Mouse (Mus musculus): Measurements from ENCODE around the gene Ldah.
"Not testable (repeated sequence)": the region's sequence is repeated elsewhere in the genome, so short reads cannot be mapped to it uniquely, and the experiment has no call there.

Ldah gene

DNA sequence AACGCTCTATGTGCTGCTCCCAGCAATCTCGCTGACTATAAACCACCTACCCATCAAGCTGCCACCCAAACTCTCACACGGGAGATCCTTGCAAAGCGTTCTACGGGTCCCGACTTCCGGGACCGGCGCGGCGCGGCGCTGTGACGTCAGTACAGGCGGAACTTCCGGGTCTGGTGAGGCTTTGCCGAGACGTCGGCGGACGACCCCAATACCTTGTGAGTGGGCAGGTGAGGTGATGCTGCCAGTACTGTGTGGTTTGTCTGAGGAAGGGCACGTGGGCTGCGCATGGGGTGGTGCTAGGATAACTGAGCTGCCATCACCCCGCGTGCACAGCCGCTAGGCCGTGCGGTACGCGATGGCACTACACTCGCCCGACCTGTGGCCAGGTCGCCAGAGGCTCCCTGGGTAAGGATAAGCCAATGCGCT, at the start of gene Ldah:
TSS of gene Ldah (plus strand) at position 130 of the 426 bp plus-strand sequence.
- peak; percentile 89 for DNase-seq

DNA sequence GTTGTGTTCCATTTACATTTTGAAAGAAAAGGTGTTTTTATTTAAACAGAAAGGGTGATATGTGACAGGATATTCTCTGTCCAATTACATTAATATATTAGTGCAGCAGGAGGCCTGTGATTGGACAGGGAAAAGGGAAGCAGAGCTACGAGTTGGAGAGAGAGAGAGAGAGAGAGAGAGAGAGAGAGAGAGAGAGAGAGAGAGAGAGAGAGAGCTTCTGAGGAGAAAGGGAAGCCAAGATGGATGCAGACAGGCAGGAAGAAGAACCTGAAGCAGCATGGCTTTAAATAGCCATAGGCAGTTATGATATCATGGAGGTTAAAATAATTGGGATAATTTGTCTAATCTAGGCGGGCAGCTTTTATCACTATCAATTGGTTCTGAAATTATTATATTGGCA, 40.2 kb upstream of the Ldah start:
- DNase-seq = no peak

DNA sequence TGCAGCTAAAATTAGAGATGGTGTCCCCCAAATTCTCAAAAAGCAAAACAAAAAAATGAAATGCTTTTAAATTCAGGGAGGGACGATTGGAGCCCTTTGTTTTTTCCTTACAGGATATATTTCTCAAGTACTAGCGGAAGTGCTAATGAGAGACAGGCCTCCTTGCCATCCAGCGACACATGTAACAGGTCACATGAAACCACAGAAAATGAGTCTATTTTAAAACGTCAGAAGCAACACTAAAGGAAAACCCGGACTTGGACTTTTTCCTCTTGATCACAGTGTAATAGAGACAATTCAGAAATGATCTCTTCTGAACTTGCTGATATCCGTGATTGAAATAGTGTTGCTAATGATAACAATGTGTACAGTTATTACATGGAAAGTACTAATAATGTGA, 27.0 kb upstream of the Ldah start:
- DNase-seq = no peak

DNA sequence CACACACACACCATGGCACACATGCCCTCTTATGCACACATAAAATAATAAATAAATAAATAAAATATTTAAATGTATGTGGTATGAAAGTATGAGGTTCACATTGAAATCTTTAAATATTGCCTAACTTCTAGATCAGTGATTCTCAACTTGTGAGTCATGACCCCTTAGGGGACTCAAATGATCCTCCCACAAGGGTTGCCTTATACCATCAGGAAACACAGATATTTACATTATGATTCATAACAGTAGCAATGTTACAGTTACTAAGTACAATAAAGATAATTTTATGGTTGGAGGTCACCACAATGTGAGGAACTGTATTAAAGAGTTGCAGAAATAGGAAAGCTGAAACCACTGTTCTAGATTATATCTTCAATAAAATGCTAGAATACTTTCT, 26.2 kb upstream of the Ldah start:
- no peak for DNase-seq

DNA sequence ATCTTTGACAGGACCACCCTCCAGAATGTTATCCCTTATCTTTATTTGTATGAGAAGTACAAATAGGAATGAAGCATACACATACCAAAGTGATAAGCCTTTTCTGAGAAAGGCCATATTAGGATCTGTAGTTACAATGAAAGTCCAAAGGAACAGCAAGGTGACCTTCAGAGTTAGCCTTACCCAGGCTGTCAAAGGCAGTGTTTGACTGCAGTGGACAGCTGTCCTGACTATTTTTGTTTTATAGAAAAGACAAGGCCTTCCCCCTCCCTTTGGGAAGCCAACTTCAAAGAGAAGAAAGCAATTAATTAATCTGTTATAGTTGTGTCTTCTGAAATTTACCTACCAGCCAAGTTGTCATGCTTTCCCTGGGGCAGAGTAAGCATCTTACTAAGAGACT, 23.4 kb upstream of the Ldah start:
- no peak for DNase-seq

DNA sequence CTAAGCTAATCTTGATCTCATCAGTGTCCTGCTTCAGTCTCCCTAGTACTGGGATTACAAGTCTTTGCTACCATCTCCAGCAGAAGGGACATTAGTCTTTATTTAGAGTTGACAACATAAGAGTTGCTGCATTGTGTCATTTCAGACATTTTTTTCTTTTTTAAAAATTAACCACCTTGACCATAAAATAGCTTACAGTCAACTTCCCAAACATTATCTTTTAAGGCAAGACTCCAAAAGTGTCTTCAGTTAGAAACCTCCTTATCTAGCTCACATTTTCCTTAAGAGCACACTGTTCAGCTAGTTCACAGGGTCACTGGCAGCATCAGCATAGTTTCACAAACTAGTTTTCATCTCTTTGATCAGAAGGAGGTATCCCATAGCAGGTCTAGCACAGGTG, 19.7 kb upstream of the Ldah start:
- DNase-seq = no peak

DNA sequence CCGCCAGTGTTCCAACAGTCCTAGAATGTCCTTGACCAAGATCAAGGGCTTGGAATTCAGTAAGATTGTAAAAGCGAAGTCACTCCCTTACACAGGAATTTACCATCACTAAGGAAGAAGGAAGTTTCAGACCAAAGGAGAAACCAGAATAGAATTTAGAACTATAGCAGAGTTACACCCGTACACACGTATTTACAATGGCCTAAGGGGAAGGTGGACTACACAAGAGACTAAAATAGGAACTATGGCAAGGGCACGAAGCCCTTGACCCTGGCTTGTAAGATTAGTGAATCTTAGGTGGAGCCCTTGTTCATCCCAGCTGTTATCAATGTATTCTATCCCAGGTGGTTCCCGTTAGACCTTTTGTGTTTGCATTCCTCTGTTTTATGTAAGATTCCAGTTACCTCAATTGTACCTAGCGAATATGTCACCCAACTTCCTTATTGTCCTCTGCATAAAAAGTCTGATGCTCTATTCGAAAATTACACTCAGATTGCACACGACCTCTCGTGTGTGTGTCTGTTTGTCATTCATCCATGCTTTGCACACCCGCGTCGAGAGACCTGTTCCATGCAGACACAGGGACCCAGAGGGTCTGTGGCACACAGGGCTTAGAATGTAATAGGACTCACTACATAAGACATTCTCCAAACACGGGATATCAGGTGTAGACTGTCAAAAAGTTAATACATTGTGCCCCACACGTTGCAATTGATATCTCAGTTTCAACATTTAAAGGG, 18.9 kb upstream of the Ldah start:
- not testable (repeated sequence) for DNase-seq

DNA sequence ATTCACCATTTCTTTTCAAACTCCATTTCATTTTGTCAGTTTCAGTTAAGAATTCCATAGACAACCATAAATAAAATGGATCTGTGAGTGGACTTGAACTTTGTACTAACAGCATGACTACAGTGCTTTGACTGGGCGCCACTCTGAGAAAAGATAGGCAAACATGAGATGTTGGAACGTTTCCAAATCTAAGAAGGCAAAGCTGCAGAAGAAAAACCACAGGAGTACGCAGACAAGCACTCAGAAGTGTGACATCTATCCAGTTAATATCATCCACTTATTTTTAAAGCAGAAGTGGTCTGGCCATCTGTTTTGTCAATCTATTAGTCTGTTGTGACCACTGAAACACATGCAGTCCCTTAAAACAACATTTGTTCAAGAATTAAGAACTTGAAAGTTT, 18.2 kb upstream of the Ldah start:
- no peak for DNase-seq

DNA sequence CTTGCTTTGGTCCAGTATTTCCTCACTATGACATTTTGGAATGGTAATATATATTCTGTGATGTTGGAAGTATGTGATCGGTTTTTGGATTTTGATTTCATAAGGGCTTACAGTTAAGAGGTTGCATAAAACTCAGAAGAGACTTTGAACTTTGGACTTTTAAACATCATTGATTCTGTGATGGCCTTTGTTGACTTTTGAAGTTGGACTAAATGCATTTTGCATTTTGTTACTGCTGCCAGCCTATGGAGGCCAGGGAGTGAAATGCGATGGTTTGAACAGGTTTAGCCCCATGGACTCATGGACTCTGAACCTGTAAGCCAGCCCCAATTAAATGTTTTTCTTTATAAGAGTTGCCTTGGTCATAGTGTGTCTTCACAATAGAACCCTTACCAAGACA, 2.2 kb upstream of the Ldah start:
- DNase-seq = no peak

DNA sequence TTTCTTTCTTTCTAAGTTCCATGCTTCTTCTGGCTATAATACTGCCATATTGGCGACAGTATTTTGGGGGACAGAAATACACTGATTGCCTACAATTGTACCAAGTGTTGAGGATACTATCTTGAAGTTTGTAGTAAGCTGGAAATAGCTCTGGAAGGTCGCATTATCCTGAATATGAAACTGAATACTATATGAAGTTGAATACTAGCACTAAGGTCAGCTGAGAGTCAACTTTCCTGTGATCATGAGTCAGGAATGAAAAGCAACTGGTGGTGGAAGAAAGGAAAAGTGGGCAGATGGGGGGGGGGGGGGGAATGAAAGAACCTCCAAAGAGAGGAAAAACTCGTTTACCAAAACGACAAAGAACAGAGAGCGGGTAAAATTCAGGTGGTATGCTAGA, 329 bp upstream of the Ldah start:
- DNase-seq = peak; percentile 12

DNA sequence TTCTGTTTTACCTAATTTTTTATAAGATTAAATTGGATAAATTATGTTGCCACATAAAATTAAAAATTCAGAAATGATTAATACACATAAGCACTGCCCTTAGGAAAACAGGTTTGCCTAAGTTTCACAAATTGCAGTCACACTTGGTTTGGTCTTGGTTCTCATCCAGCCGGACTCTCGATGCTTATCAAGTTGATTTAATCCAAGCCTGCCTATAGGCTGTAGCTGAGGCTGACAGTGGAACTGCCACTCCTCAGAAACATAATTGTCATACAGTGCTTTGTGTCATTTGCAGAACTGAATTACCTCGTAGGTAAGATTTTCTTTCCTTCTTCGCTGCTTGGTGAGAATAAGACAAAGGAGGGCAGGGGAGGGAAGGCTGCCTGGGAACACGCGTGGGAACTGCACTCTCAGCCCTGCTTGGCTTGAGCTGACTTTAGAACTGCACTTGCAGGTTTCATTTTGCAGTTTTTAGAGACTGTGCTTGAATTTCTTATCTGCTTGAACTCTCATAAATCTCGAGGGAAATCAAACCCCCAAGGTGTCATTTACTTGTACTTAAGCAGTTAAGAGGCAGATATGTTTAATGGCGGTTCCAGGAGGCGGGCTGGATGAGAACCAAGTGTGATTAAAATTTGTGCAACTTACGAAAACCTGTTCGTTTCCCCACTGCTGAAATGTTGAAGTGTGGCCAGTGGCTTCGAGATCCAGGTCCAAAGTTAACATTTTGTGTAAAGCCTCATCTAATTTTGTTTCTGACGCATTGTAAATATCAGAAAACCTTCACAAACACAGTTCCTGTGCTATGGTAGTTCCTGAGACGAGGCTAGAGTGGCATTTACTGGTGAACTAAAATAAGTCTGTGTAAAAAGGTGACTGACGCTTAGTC, 8.7 kb downstream of the Ldah start:
- no peak for DNase-seq

DNA sequence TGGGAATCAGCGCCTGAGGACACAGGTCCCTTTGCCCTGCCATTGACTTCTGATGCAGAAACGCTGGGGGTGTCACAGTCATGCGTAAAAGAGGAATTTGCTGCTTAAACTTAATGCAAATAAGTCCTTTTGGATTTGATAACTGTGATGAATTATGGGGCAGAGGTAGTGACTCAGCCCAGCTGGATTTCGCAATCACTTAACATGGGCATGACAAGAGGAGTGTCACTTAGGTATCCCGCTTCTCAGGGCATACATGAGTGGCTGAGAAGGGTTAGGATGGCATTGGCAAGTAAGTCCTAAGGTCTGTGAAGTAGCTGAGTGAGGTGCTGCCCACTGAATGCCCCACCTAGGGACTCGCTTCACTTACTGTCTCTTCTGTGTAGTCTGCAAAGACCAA, 15.1 kb downstream of the Ldah start:
- DNase-seq = no peak

DNA sequence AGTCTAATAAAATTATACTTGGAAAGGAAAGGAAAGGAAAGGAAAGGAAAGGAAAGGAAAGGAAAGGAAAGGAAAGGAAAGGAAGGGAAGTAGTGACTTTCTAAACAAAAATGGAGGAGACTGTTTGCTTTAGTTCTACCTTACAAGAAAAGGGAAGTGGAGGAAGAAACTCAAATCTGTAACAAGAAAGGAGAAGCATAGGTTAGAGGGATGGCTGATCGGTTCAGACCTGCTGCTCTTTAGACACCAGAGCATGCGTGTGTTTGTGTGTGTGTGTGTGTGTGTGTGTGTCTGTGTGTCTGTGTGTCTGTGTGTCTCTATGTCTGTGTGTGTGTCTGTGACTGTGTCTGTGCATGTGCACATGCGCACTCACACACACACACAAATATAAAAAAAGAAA, 23.2 kb downstream of the Ldah start:
- DNase-seq = no peak

DNA sequence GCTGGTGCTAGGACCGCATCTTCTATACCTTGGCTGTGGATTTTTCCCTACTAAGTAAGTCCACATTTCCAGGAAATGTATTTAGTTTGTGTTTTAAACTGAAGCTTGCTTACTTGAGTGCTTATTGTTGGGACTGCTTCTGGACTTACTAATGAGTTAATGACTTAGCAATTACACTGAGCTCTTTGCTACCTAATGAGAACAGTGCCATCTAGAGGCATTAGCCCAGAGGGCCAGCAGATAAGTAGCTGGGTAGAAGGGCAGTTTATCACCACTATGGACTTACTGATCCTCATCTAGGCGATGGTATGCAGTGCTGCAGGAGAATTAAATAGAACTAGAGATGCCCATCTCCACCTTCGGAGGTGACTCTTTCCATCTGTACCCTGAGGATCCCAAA, 24.8 kb downstream of the Ldah start:
- peak; percentile 35 for DNase-seq

DNA sequence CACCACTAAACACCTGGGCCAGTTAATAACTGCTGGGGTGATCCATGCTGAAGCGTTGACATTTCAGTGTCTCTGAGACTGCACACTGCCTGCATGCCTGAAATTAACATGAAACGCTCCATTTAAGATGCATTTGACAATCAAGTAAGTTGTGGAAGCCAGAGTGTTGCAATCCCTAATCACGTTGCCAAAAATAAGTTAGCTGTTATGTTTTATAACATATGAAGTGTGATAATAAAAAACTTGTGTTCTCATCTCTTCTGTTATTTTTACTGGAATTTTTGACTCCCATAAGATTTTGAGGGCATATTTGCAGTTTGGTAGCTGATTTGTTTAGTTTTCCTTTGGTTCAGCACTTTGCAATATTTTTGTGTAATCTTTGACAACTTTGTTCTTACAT, 34.3 kb downstream of the Ldah start:
- DNase-seq = no peak

DNA sequence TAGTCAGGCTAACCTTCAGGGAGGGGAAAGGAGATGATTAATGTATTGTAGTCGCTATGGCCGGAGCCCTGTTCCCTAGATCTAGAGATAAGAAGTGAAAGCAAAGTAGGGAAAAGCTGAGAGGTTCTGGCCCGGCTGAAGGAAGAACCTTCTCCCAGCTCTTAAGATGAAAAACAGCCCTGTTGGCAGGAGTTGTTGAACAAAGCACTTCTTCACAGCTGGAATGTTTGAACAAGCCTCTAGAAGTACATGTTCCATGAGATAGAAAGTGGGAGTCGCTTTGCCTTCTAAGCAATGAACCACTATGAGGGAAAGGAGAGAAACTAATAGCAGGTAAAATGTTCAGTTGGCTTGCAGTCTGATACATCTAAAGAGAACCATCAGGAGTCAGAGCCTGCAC, 36.8 kb downstream of the Ldah start:
- no peak for DNase-seq

DNA sequence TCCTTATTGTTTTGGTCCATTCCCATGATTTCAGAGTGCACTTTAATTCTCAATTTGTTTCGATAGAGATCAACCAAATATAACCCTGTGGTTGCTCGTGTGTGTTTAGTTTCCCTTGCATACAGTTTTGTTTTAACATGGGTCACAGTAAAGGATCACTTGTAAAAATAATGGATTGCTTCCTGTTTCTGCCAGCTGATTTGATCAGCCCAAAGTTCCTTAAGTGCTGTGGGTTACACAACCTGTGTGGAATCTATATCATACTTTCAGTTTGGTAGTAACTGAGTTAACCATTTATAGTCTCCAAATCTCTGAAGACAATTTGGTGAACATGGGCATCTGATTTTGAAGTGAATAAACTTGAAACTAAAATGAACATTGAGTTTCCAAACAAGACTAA, 52.4 kb downstream of the Ldah start:
- DNase-seq = no peak

DNA sequence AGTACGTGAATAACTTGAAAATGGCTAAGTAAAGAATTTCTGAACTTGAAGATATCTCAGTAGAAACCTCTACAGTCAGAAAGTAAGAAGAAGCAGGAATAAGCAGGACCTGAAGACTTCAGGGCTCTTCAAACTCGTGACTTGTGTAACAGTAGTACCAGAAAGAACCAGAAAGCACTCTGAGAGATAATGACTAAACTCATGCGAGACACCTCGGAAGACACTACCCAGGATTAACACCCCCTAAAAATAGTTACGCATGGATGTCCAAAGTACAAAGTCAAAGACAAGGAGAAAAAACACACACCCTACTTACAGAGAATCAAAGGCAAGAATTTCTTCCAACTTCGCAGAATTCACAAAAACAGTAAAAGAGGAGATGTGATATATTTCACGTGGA, 58.4 kb downstream of the Ldah start:
- DNase-seq = no peak

DNA sequence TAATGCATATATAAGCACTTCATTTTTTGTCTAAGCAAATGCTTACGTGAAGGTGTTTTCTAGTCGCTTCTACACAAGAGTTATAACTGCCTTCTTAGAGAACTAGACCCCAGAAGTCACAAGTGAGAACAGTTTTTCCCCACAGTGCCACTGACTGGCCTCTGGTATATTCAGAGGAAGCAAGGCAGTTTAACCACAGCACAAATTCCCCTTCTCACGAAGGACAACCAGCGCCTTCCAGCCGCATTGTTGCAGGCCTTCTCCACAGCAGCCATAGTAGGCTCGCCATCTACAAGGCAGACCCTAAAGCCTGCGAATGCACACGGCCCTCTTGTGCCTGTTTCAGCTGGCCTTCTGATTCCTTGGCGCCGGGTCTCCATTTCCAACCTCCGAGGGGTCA, 61.7 kb downstream of the Ldah start:
- DNase-seq = no peak

DNA sequence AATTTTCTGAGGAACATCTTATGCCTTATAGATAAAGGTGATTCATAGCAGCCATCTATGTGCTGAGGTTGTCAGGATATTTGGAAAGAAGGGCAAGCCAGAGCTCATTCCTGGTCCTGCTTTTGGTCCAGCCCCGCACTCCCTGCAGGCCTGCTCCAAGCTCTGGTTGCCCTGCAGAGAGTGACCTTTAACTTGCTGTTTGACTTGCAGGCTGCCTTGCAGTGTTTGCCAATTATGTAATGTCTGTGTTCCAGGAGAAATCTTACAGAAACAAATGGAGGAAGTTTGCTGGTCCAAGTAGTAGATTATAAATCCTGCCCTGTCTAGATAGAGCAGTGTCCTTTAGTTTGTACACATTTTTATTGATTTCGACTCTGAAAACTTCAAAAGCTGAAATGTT, 63.5 kb downstream of the Ldah start:
- no peak for DNase-seq

DNA sequence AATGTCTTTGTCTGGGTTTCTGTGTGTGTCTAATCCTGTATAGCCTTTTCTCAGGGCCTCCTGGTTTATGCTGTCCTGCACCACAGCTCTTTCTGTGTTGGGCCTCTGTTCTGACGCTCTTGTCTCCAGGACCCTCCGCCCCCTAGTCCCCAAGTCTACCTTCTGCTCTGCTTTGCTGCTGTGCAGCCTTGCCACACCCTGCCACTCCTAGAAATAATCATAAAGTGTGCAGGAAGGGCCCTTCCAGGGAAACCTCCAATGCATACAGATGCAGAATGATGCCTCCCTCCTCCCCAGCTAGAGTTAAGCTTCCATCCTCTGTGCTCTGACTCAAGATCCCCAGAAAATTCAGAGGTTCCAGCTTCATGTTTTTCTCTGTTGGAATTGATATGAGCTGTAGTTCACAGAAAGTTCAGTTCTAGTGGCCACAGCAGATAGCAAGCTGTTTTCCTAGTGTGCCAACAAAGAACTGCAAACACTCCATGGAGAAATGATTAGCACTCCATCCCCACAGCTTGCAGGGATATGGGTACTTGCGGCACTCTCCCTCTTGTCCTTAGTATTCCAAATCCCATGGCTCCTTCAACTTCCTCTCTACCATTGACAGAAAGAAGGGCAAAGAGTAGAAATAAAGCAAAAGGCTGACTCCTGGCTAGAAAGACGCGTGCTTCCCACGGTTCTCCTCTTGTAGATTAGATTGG, 65.7 kb downstream of the Ldah start:
- DNase-seq = no peak

DNA sequence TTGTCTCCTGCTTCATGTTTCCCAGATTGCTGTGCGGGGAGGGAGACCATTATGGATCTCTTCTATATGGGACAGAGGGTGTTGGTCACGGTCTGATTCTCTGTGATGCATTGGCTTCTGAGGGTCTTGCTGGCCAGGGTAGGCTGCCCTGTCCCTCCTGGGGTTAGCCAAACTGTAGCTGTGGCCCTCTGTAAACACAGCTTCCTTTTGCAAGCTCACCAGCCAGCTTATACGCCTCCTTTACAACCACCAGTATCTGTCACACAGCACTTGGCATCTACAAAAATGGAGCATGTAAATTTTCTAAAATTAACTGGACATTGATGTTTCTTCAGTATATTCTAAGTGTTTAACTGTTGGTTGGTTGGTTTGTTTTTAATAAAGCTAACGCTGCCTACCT, 67.5 kb downstream of the Ldah start:
- no peak for DNase-seq

DNA sequence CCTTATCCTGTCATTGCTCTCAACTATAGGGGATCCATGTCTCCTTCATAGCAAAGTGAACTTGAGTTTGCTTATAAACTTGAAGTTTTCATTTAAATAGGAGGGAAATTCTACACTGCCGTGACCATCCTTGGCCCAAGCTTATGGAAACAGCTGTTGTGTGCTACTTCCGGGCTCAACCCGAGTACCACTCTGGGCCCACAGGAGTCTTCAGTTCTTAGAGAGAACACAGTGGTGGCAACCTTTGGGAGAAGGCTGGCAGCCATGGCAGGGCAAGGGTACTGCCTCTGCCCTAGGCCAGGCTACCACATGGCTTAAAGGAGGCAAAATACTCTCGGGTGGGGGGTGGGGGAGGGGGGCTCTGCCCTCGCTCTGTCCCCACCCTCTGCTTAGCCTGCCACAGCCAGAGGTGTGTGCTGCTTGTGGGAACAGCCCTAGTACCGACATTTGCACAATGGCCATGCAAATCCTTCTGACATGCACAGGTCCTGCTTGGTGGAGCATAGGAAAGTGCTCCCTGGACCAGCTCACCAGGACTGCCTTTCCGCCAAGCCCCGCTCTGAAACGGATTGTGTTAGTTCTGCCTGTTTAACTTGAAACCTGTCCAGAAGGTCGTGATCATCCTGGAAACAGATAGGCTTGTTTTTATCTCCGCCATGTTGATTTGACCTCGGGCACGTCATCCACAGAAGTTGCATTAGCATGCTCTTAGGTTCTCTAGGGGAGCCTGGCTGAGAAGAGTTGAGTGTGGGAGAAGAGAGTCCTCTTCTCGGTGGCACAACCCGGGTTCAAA, 73.5 kb downstream of the Ldah start:
- no peak for DNase-seq
